Mouse (Mus musculus) 3T3-L1 (cell line): Measurements from ENCODE around the gene Mterf4.
"Not testable (repeated sequence)": the region's sequence is repeated elsewhere in the genome, so short reads cannot be mapped to it uniquely, and the experiment has no call there.

ENCODE experiments used
- DNase-seq: peaks from one replicate; pipeline ENCODE4 v3.0.0-alpha.2; 2015; ENCODE audit warnings: low read depth, low spot score

Mterf4 gene

GRCm38 (mm10) chr1:93305581-93306337, at the start of gene Mterf4:
Mterf4 (minus strand) TSS chr1:93305915.
- DNase-seq: peak; percentile 90

GRCm38 (mm10) chr1:93352724-93353123, 47.0 kb upstream of the Mterf4 start:
- no peak for DNase-seq

GRCm38 (mm10) chr1:93349701-93350100, 44.0 kb upstream of the Mterf4 start:
- no peak for DNase-seq

GRCm38 (mm10) chr1:93347176-93347575, 41.5 kb upstream of the Mterf4 start:
- DNase-seq: no peak

- peak; percentile 99 for DNase-seq
These were observed 37.9 kb upstream of the Mterf4 start for GRCm38 (mm10) chr1:93343504-93344047.

GRCm38 (mm10) chr1:93342648-93343503, 37.2 kb upstream of the Mterf4 start, which contains the start of the genes Ppp1r7 and Pask:
Ppp1r7 (plus strand) TSS chr1:93342854.
Pask (minus strand) TSS chr1:93343482.
- peak; percentile 99 for DNase-seq

- DNase-seq: peak; percentile 77
These were observed 28.9 kb upstream of the Mterf4 start for GRCm38 (mm10) chr1:93334621-93335020.

- peak; percentile 96 for DNase-seq
These were observed 20.7 kb upstream of the Mterf4 start for GRCm38 (mm10) chr1:93326446-93326845.

- no peak for DNase-seq
These were observed 18.3 kb upstream of the Mterf4 start for GRCm38 (mm10) chr1:93323973-93324372.

GRCm38 (mm10) chr1:93300578-93300977, 5.1 kb downstream of the Mterf4 start:
- peak; percentile 23 for DNase-seq

- DNase-seq: no peak
These were observed 5.9 kb downstream of the Mterf4 start for GRCm38 (mm10) chr1:93299791-93300190.

- DNase-seq: not testable (repeated sequence)
These were observed 11.2 kb downstream of the Mterf4 start for GRCm38 (mm10) chr1:93294491-93294890.

GRCm38 (mm10) chr1:93292006-93292405, 13.7 kb downstream of the Mterf4 start:
- no peak for DNase-seq

GRCm38 (mm10) chr1:93291591-93291990, 14.1 kb downstream of the Mterf4 start:
- DNase-seq: no peak

GRCm38 (mm10) chr1:93290956-93291355, 14.8 kb downstream of the Mterf4 start:
- DNase-seq: no peak

GRCm38 (mm10) chr1:93289678-93290214, 16.0 kb downstream of the Mterf4 start:
- peak; percentile 39 for DNase-seq

GRCm38 (mm10) chr1:93277041-93277440, 28.7 kb downstream of the Mterf4 start:
- no peak for DNase-seq

GRCm38 (mm10) chr1:93275561-93275960, 30.2 kb downstream of the Mterf4 start:
- no peak for DNase-seq

GRCm38 (mm10) chr1:93272409-93272821, 33.3 kb downstream of the Mterf4 start:
- peak; percentile 33 for DNase-seq

GRCm38 (mm10) chr1:93271751-93272150, 34.0 kb downstream of the Mterf4 start:
- DNase-seq: no peak

GRCm38 (mm10) chr1:93270516-93271240, 35.0 kb downstream of the Mterf4 start:
- peak; percentile 69 for DNase-seq
